Mouse (Mus musculus) colon, adult 2 months (tissue): ENCODE results near the gene Fbxl3. TPM values are rescaled to one million over a fixed set of nuclear protein-coding genes. Genes with fewer than 3 reads are reported as not detected.

Experiments used
- polyA plus RNA-seq: library from polyadenylated mRNA; depleted of rRNA; stranded (reverse); fragments of >200 nt; gene quantifications from 2 replicates; pipeline ENCODE4 v1.2.3, GENCODE M21; 2012; rRNA removed

Fbxl3 gene
- polyA plus RNA-seq, result 56.4 and 59.8 TPM in 2 replicates

GRCm38 (mm10) chr14:103099238-103099933 lies at the start of gene Fbxl3:
Fbxl3 (minus strand) TSS chr14:103099566.

GRCm38 (mm10) chr14:103069864-103070611 lies 29.3 kb downstream of the Fbxl3 start, which contains the start of gene Cln5:
Cln5 (plus strand) TSS chr14:103070216.

GRCm38 (mm10) chr14:103046677-103047076 lies 52.7 kb downstream of the Fbxl3 start, which contains the start of gene Acod1:
Acod1 (plus strand) TSS chr14:103046977.

Other genes with a start within 250 kb of the Fbxl3 start
- 21.2 and 28.2 TPM in 2 replicates for gene Kctd12, start 116.9 kb downstream of the Fbxl3 start, polyA plus RNA-seq
- gene Acod1, start 52.6 kb downstream of the Fbxl3 start, polyA plus RNA-seq, result 0.22 and 0.30 TPM in 2 replicates
- gene Cln5, start 29.4 kb downstream of the Fbxl3 start, polyA plus RNA-seq, result 28.0 and 35.9 TPM in 2 replicates
- 8.6 and 11.5 TPM in 2 replicates for gene Mycbp2, start 247.2 kb upstream of the Fbxl3 start, polyA plus RNA-seq